Mouse (Mus musculus) stomach, postnatal 0 days (tissue): Measurements from ENCODE around the gene Cyp4f13.

Source experiments
- CTCF ChIP-seq: IDR thresholded peaks from 2 replicates; pipeline ENCODE4 v1.5.1; 2016; ENCODE audit warnings: antibody characterized with exemption, low read depth, mild to moderate bottlenecking, moderate library complexity
- EP300 ChIP-seq: optimal IDR thresholded peaks from 2 replicates; pipeline ENCODE3; 2016; ENCODE audit warnings: antibody characterized with exemption

DNA sequence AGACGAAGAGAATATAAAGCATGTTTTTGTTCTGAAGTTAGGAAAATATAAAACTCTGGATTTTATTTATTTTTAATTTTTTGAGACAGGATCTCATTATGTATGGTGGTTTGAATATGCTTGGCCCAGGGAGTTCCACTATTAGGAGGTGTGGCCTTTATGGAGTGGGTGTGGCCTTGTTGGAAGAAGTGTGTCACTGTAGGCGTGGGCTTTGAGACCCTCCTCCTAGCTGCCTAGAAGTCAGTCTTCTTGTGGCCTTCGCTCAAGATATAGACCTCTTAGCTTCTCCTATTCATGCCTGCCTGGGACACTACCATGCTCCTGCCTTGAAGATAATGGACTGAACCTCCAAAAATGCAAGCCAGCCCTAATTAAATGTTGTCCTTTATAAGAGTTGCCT, 2.9 kb upstream of the Cyp4f13 start:
- TF ChIP-seq CTCF (no peak), EP300 (no peak)
